Mouse (Mus musculus) cortical plate, adult 2 months (tissue): Measurements from ENCODE around the gene Cdc14b.

Experiments used
- CTCF ChIP-seq: fragments of 200-500 bp; IDR thresholded peaks from 2 replicates; pipeline ENCODE4 v1.5.1; 2011; ENCODE audit warnings: mild to moderate bottlenecking, control low read depth, low read length; ENCODE audit not compliant: insufficient read depth; ENCODE audit errors: extremely low read depth
- POLR2A ChIP-seq: fragments of 200-500 bp; IDR thresholded peaks from 2 replicates; pipeline ENCODE4 v1.6.1; 2011; ENCODE audit warnings: mild to moderate bottlenecking, low read length, control low read depth; ENCODE audit not compliant: insufficient read depth; ENCODE audit errors: extremely low read depth

DNA sequence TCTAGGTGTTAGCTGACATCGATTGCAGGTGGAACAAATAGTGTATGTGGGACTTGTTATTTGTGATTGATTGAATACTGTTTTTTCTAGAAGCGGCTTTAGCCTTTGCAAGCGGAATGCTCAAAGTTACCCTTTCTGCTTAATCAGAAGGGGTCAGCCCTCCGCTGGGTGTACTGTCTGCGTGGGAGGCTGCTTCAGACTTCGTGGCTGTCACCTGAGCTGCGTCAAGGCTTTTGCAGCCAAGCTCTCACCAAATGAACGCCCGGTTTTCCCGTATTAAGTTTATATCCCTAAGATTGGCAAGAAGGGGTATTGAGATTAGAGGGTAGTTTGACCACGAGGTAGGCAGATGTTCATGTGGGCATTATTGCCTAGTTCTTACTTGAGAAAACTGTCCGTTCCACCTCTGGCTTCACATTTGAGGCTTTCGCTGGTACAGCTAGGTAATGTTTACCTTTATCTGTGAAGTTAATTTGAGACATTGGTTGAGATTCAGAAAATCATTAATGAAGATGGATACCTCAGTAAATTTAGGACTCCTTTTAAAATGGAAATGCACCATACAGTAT lies 111.9 kb downstream of the Cdc14b start:
- TF ChIP-seq POLR2A (no peak), CTCF (no peak)
